Mouse (Mus musculus) 3134 (cell line): Measurements from ENCODE around the gene Msantd1.

Experiments used
- DNase-seq: peaks from one replicate; pipeline ENCODE4 v3.0.0-alpha.2; 2011; ENCODE audit warnings: low spot score; ENCODE audit not compliant: insufficient read length; ENCODE audit errors: extremely low read depth

The Msantd1 gene

GRCm38 (mm10) chr5:34965531-34965930 is 57.7 kb downstream of the Msantd1 start:
- DNase-seq: no peak

GRCm38 (mm10) chr5:34968386-34968785 is 60.6 kb downstream of the Msantd1 start:
- no peak for DNase-seq

GRCm38 (mm10) chr5:34972471-34972870 is 64.7 kb downstream of the Msantd1 start:
- DNase-seq: no peak
